Mouse (Mus musculus): Measurements from ENCODE around the gene Cds1. TPM values are rescaled to one million over a fixed set of nuclear protein-coding genes. Genes with fewer than 3 reads are reported as not detected.

Gene Cds1
- total RNA-seq, 2 experiments from 2014 or later, result 77.5 to 94.7 TPM

GRCm38 (mm10) chr5:101858891-101859436 lies 94.0 kb downstream of the Cds1 start:
- DNase-seq (ENCODE audit: low spot score in 2 of 2), result no peak
- intact Hi-C loops (cut with DNase I), result no loop called here

GRCm38 (mm10) chr5:101861786-101862571 lies 97.0 kb downstream of the Cds1 start:
- DNase-seq (ENCODE audit: low spot score in 2 of 2), result no peak
- intact Hi-C loops (cut with DNase I), result no loop called here

- DNase-seq (ENCODE audit: low spot score in 2 of 2), result no peak
- intact Hi-C loops (cut with DNase I), result no loop called here
These were observed 97.7 kb downstream of the Cds1 start for GRCm38 (mm10) chr5:101862651-101863050.

GRCm38 (mm10) chr5:101863946-101864345 lies 99.0 kb downstream of the Cds1 start:
- DNase-seq (ENCODE audit: low spot score in 2 of 2), result no peak
- intact Hi-C loops (cut with DNase I), result no loop called here

- no peak for DNase-seq (ENCODE audit: low spot score in 2 of 2)
- intact Hi-C loops (cut with DNase I), result no loop called here
These were observed 101.8 kb downstream of the Cds1 start for GRCm38 (mm10) chr5:101866722-101867121.

Other genes with a start within 250 kb of the Cds1 start
- gene Nkx6-1, start 100.1 kb upstream of the Cds1 start, total RNA-seq (2021), result under 1 TPM; 0.11 to 0.32 TPM

Measured in left cerebral cortex, postnatal 36 days (tissue).